Mouse (Mus musculus): ENCODE data around the gene Was. TPM values are rescaled to one million over a fixed set of nuclear protein-coding genes. Genes with fewer than 3 reads are reported as not detected.

Was gene
- 100 to 1,000 TPM in 3 of 26 experiments, 10 to 100 TPM in 20, 1 to 10 TPM in 3; 5.4 to 130 (median 62.4) TPM for total RNA-seq (2018; cell fraction: chromatin; rRNA removed)
- 100 to 1,000 TPM in 7 of 26 experiments, 10 to 100 TPM in 19; 56.7 to 111 (median 90.7) TPM for total RNA-seq (2018; cell fraction: cytosol; rRNA removed)
- total RNA-seq (2018; cell fraction: nucleus; rRNA removed), result 10 to 100 TPM; 13.2 to 84.9 (median 39.9) TPM
- 81.5 to 139 TPM (median 109 TPM) in 3 replicates for polyA plus RNA-seq (2018)

- Histone ChIP-seq H3K27ac (peak within 1 kb of the TSS; percentile 91), H3K4me3 (ENCODE audit: inconsistent target) (peak within 1 kb of the TSS; percentile 56), H3K79me2 (ENCODE audit: inconsistent target) (peaks cover 35% of the 10 kb centered on the region), H3K36me3 (ENCODE audit: inconsistent target) (no peaks in the 10 kb centered on the region)
- WGBS (ENCODE audit: missing documents), result 36% methylated on average over 12 of the region's 14 CpGs
Measured at GRCm38 (mm10) chrX:8090346-8090953, at the start of gene Was. Gene Was (minus strand): TSS chrX:8090498.

- Histone ChIP-seq H3K4me3 (ENCODE audit: inconsistent target) (no peak overlapping the region), H3K79me2 (ENCODE audit: inconsistent target) (peaks cover 17% of the 10 kb centered on the region), H3K27ac (no peak overlapping the region), H3K36me3 (ENCODE audit: inconsistent target) (no peaks in the 10 kb centered on the region)
- WGBS (ENCODE audit: missing documents), result 30% methylated on average over 1 of the region's 1 CpGs
Measured at GRCm38 (mm10) chrX:8139480-8139879, 49.2 kb upstream of the Was start.

GRCm38 (mm10) chrX:8135886-8136285, 45.6 kb upstream of the Was start:
- H3K36me3 ChIP-seq (ENCODE audit: inconsistent target), result no peaks in the 10 kb centered on the region
- 19% methylated on average over 2 of the region's 2 CpGs for WGBS (ENCODE audit: missing documents)
- peaks cover 8% of the 10 kb centered on the region for H3K79me2 ChIP-seq (ENCODE audit: inconsistent target)
- H3K27ac ChIP-seq, result no peak overlapping the region
- no peak overlapping the region for H3K4me3 ChIP-seq (ENCODE audit: inconsistent target)

GRCm38 (mm10) chrX:8132017-8132976, 42.0 kb upstream of the Was start, which contains the start of gene Wdr13:
Gene Wdr13 (minus strand): TSS chrX:8132892.
- H3K4me3 ChIP-seq (ENCODE audit: inconsistent target), result peak within 1 kb of the TSS; percentile 54
- H3K79me2 ChIP-seq (ENCODE audit: inconsistent target), result peaks cover 10% of the 10 kb centered on the region
- 23% methylated on average over 37 of the region's 40 CpGs for WGBS (ENCODE audit: missing documents)
- no peaks in the 10 kb centered on the region for H3K36me3 ChIP-seq (ENCODE audit: inconsistent target)
- H3K27ac ChIP-seq, result peak within 1 kb of the TSS; percentile 96

GRCm38 (mm10) chrX:8131393-8131792, 41.1 kb upstream of the Was start:
- peak overlapping the region; percentile 96 for H3K27ac ChIP-seq
- WGBS (ENCODE audit: missing documents), result 89% methylated on average over 17 of the region's 17 CpGs
- peaks cover 10% of the 10 kb centered on the region for H3K79me2 ChIP-seq (ENCODE audit: inconsistent target)

GRCm38 (mm10) chrX:8125235-8125634, 34.9 kb upstream of the Was start:
- no peaks in the 10 kb centered on the region for H3K79me2 ChIP-seq (ENCODE audit: inconsistent target)
- no peak overlapping the region for H3K4me3 ChIP-seq (ENCODE audit: inconsistent target)
- peaks cover 13% of the 10 kb centered on the region; the same call in 1 of the 2 replicates for H3K36me3 ChIP-seq (ENCODE audit: inconsistent target)
- H3K27ac ChIP-seq, result no peak overlapping the region
- 82% methylated on average over 7 of the region's 7 CpGs for WGBS (ENCODE audit: missing documents)

More at GRCm38 (mm10) chrX:8131393-8131792, 41.1 kb upstream of the Was start:
- Histone ChIP-seq H3K36me3 (ENCODE audit: inconsistent target) (peaks cover 1% of the 10 kb centered on the region; the same call in 1 of the 2 replicates), H3K4me3 (ENCODE audit: inconsistent target) (peak overlapping the region; percentile 54)

GRCm38 (mm10) chrX:8123821-8124470, 33.6 kb upstream of the Was start:
- no peaks in the 10 kb centered on the region for H3K79me2 ChIP-seq (ENCODE audit: inconsistent target)
- H3K27ac ChIP-seq, result no peak overlapping the region
- peaks cover 13% of the 10 kb centered on the region; the same call in 1 of the 2 replicates for H3K36me3 ChIP-seq (ENCODE audit: inconsistent target)
- H3K4me3 ChIP-seq (ENCODE audit: inconsistent target), result no peak overlapping the region
- 98% methylated on average over 4 of the region's 6 CpGs for WGBS (ENCODE audit: missing documents)

- Histone ChIP-seq H3K4me3 (ENCODE audit: inconsistent target) (no peak overlapping the region), H3K79me2 (ENCODE audit: inconsistent target) (no peaks in the 10 kb centered on the region), H3K27ac (no peak overlapping the region), H3K36me3 (ENCODE audit: inconsistent target) (no peaks in the 10 kb centered on the region)
Measured at GRCm38 (mm10) chrX:8117264-8117663, 27.0 kb upstream of the Was start.

- H3K36me3 ChIP-seq (ENCODE audit: inconsistent target), result no peaks in the 10 kb centered on the region
- H3K27ac ChIP-seq, result no peak overlapping the region
- 67% methylated on average over 4 of the region's 4 CpGs for WGBS (ENCODE audit: missing documents)
- no peaks in the 10 kb centered on the region for H3K79me2 ChIP-seq (ENCODE audit: inconsistent target)
- no peak overlapping the region for H3K4me3 ChIP-seq (ENCODE audit: inconsistent target)
Measured at GRCm38 (mm10) chrX:8115275-8115674, 25.0 kb upstream of the Was start.

- Histone ChIP-seq H3K27ac (no peak overlapping the region), H3K36me3 (ENCODE audit: inconsistent target) (no peaks in the 10 kb centered on the region), H3K79me2 (ENCODE audit: inconsistent target) (no peaks in the 10 kb centered on the region), H3K4me3 (ENCODE audit: inconsistent target) (no peak overlapping the region)
- WGBS (ENCODE audit: missing documents), result 92% methylated on average over 2 of the region's 3 CpGs
Measured at GRCm38 (mm10) chrX:8105019-8105418, 14.7 kb upstream of the Was start.

GRCm38 (mm10) chrX:8102213-8102668, 11.9 kb upstream of the Was start:
- Histone ChIP-seq H3K36me3 (ENCODE audit: inconsistent target) (no peaks in the 10 kb centered on the region), H3K27ac (no peak overlapping the region), H3K4me3 (ENCODE audit: inconsistent target) (no peak overlapping the region), H3K79me2 (ENCODE audit: inconsistent target) (no peaks in the 10 kb centered on the region)
- WGBS (ENCODE audit: missing documents), result 72% methylated on average over 6 of the region's 7 CpGs

- H3K4me3 ChIP-seq (ENCODE audit: inconsistent target), result no peak overlapping the region
- WGBS (ENCODE audit: missing documents), result 58% methylated on average over 3 of the region's 3 CpGs
- no peaks in the 10 kb centered on the region for H3K36me3 ChIP-seq (ENCODE audit: inconsistent target)
- no peak overlapping the region for H3K27ac ChIP-seq
- H3K79me2 ChIP-seq (ENCODE audit: inconsistent target), result no peaks in the 10 kb centered on the region
Measured at GRCm38 (mm10) chrX:8101017-8101416, 10.7 kb upstream of the Was start.

GRCm38 (mm10) chrX:8099435-8099834, 9.1 kb upstream of the Was start:
- Histone ChIP-seq H3K27ac (peak overlapping the region; percentile 51), H3K79me2 (ENCODE audit: inconsistent target) (no peaks in the 10 kb centered on the region)
- 26% methylated on average over 3 of the region's 4 CpGs for WGBS (ENCODE audit: missing documents)

GRCm38 (mm10) chrX:8096787-8097242, 6.5 kb upstream of the Was start:
- peak overlapping the region; percentile 27 for H3K4me3 ChIP-seq (ENCODE audit: inconsistent target)
- peak overlapping the region; percentile 70 for H3K27ac ChIP-seq
- H3K79me2 ChIP-seq (ENCODE audit: inconsistent target), result no peaks in the 10 kb centered on the region
- WGBS (ENCODE audit: missing documents), result 20% methylated on average over 19 of the region's 19 CpGs
- H3K36me3 ChIP-seq (ENCODE audit: inconsistent target), result no peaks in the 10 kb centered on the region

More at GRCm38 (mm10) chrX:8099435-8099834, 9.1 kb upstream of the Was start:
- no peaks in the 10 kb centered on the region for H3K36me3 ChIP-seq (ENCODE audit: inconsistent target)
- H3K4me3 ChIP-seq (ENCODE audit: inconsistent target), result no peak overlapping the region

Data from macrophage (primary cell).